Mouse (Mus musculus) liver, embryonic 14.5 days (tissue): ENCODE measurements at regions not wholly inside any gene's neighbourhood (a gene's known extent, or its start where the extent isn't known, plus 50 kb on each side); places are given as distances from the start of the nearest gene placed in this dataset.

Experiments used
- CTCF ChIP-seq: IDR thresholded peaks from 2 replicates; pipeline ENCODE4 v1.5.1; 2016; ENCODE audit warnings: antibody characterized with exemption, low read depth, control low read depth
- EP300 ChIP-seq: IDR thresholded peaks from 2 replicates; pipeline ENCODE4 v1.6.1; 2016; ENCODE audit warnings: antibody characterized with exemption, low read depth

- TF ChIP-seq CTCF (no peak), EP300 (no peak)
Observed at GRCm38 (mm10) chr10:111753646-111754045, 218.8 kb upstream of the Krr1 start.
